Mouse (Mus musculus): ENCODE measurements around the gene Aen.

DNA sequence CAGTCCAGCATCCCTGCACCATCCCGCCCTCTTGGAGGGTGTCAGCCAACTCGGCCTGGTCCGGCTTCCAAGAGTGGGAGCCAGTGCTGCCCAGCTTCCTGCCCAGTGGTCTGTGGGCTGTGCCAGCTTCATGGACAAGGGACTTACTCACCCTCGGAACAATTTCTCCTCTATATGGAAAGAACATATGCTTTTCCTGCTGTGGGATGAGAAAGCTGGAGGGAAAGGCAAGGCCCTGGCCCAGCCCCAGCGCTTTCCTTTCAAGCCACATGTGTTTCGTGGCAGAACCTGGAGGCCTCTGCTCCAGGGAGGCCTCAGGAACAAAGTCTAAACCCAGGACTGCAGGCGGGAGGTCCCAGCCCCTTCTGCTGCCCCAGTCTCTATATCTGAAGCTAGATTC, 30.0 kb downstream of the Aen start:
- TF ChIP-seq CTCF (IDR thresholded peaks at IDR 0.05; ENCODE audit: borderline replicate concordance, insufficient read depth, low read length) (no peak), POLR2A (IDR thresholded peaks at IDR 0.05; ENCODE audit: low read depth, low read length) (no peak)
